Mouse (Mus musculus) MEL (cell line): Measurements from ENCODE around the gene Syp. TPM values are rescaled to one million over a fixed set of nuclear protein-coding genes. Genes with fewer than 3 reads are reported as not detected.

Experiments used
- DNase-seq: peaks from one replicate; pipeline ENCODE4 v3.0.0; 2011; ENCODE audit warnings: low read depth, low spot score
- H3K27ac ChIP-seq: 2 replicates; pipeline ENCODE4 v1.5.1; 2012; ENCODE audit warnings: low read depth, mild to moderate bottlenecking, control low read depth, low read length, moderate library complexity; ENCODE audit not compliant: control insufficient read depth
- H3K27me3 ChIP-seq, 2 experiments: fragments of 150-350 bp in 1 of 2; sonication (generic) in 1 of 2; 2 replicates each; pipeline ENCODE4 v1.6.1; 2012; ENCODE audit warnings: low read length in 2 of 2, mild to moderate bottlenecking in 2 of 2, improper control_type of control experiment in 1 of 2, moderate library complexity in 1 of 2; ENCODE audit not compliant: insufficient read depth in 2 of 2, control insufficient read depth in 1 of 2
- H3K36me3 ChIP-seq, 2 experiments: 2 replicates each; pipeline ENCODE4 v1.6.1; 2012 to 2014; ENCODE audit warnings: low read length in 2 of 2, improper control_type of control experiment in 1 of 2, inconsistent platforms in 1 of 2, mild to moderate bottlenecking in 1 of 2; ENCODE audit not compliant: insufficient read depth in 2 of 2, control insufficient read depth in 1 of 2
- H3K4me1 ChIP-seq, 2 experiments: fragments of 150-350 bp in 1 of 2; sonication (generic) in 1 of 2; 2 replicates each; pipeline ENCODE4 v1.6.1; 2012; ENCODE audit warnings: low read length in 2 of 2, improper control_type of control experiment in 1 of 2, mild to moderate bottlenecking in 1 of 2; ENCODE audit not compliant: insufficient read depth in 2 of 2, control insufficient read depth in 1 of 2
- H3K4me3 ChIP-seq, 2 experiments: fragments of 150-350 bp in 1 of 2; sonication (generic) in 1 of 2; 2 replicates each; pipeline ENCODE4 v1.5.1; 2012; ENCODE audit warnings: low read depth in 2 of 2, low read length in 2 of 2, mild to moderate bottlenecking in 2 of 2, moderate library complexity in 2 of 2, control low read depth in 1 of 2, improper control_type of control experiment in 1 of 2; ENCODE audit not compliant: control insufficient read depth in 1 of 2, insufficient read depth in 1 of 2
- H3K79me2 ChIP-seq: 2 replicates; pipeline ENCODE4 v1.6.1; 2012; ENCODE audit warnings: mild to moderate bottlenecking, low read length, moderate library complexity; ENCODE audit not compliant: control insufficient read depth, poor library complexity, insufficient read depth
- H3K9ac ChIP-seq: 2 replicates; pipeline ENCODE4 v1.6.1; 2012; ENCODE audit warnings: low read depth, mild to moderate bottlenecking, control low read depth, low read length, moderate library complexity; ENCODE audit not compliant: control insufficient read depth, poor library complexity, severe bottlenecking
- H3K9me3 ChIP-seq: fragments of 150-350 bp; sonication (generic); replicated peaks from 2 replicates; pipeline ENCODE4 v1.6.1; 2012; ENCODE audit warnings: mild to moderate bottlenecking, low read length, improper control_type of control experiment, moderate library complexity; ENCODE audit not compliant: insufficient read depth
- BHLHE40 ChIP-seq: IDR thresholded peaks from 2 replicates; pipeline ENCODE4 v1.6.1; 2012; ENCODE audit warnings: low read depth, mild to moderate bottlenecking, inconsistent platforms, low read length, improper control_type of control experiment, borderline replicate concordance
- CHD2 ChIP-seq: IDR thresholded peaks from 2 replicates; pipeline ENCODE4 v1.6.1; 2011; ENCODE audit warnings: low read length, improper control_type of control experiment
- CTCF ChIP-seq, 3 experiments: IDR thresholded peaks in 2 of 3; conservative IDR thresholded peaks in 1 of 3; 2 replicates each; pipeline ENCODE4 v1.5.1; 2011 to 2012; ENCODE audit warnings: low read length in 3 of 3, low read depth in 2 of 3, mild to moderate bottlenecking in 2 of 3, improper control_type of control experiment in 1 of 3, inconsistent platforms in 1 of 3, mixed read lengths in 1 of 3, moderate library complexity in 1 of 3; ENCODE audit not compliant: control insufficient read depth in 1 of 3, insufficient read depth in 1 of 3, poor library complexity in 1 of 3, severe bottlenecking in 1 of 3
- EP300 ChIP-seq, 2 experiments: IDR thresholded peaks; 2 replicates each; pipeline ENCODE4 v1.6.1; 2011; ENCODE audit warnings: improper control_type of control experiment in 2 of 2, low read length in 2 of 2, low read depth in 1 of 2, mild to moderate bottlenecking in 1 of 2
- ETS1 ChIP-seq: IDR thresholded peaks from 2 replicates; pipeline ENCODE4 v1.6.1; 2012; ENCODE audit warnings: low read depth, mild to moderate bottlenecking, inconsistent platforms, low read length, improper control_type of control experiment, moderate library complexity
- MAFK ChIP-seq: IDR thresholded peaks from 2 replicates; pipeline ENCODE4 v1.6.1; 2011; ENCODE audit warnings: low read depth, mild to moderate bottlenecking, low read length, improper control_type of control experiment, borderline replicate concordance
- MAX ChIP-seq: IDR thresholded peaks from 2 replicates; pipeline ENCODE4 v1.6.1; 2011; ENCODE audit warnings: low read length, improper control_type of control experiment
- MAZ ChIP-seq: IDR thresholded peaks from 2 replicates; pipeline ENCODE4 v1.6.1; 2012; ENCODE audit warnings: low read depth, mild to moderate bottlenecking, inconsistent platforms, low read length, improper control_type of control experiment
- MEF2A ChIP-seq: IDR thresholded peaks from 2 replicates; pipeline ENCODE4 v1.6.1; 2014; ENCODE audit warnings: low read depth, mild to moderate bottlenecking, inconsistent platforms, low read length, improper control_type of control experiment; ENCODE audit not compliant: poor library complexity, insufficient replicate concordance, severe bottlenecking; ENCODE audit errors: extremely low read depth
- MXI1 ChIP-seq: IDR thresholded peaks from 2 replicates; pipeline ENCODE4 v1.6.1; 2011; ENCODE audit warnings: mild to moderate bottlenecking, low read depth, low read length, improper control_type of control experiment
- MYC ChIP-seq: IDR thresholded peaks from 2 replicates; pipeline ENCODE4 v1.6.1; 2011; ENCODE audit warnings: low read depth, mild to moderate bottlenecking, low read length, improper control_type of control experiment, moderate library complexity
- NELFE ChIP-seq: IDR thresholded peaks from 2 replicates; pipeline ENCODE4 v1.6.1; 2011; ENCODE audit warnings: low read depth, low read length, improper control_type of control experiment
- NRF1 ChIP-seq: IDR thresholded peaks from 2 replicates; pipeline ENCODE4 v1.6.1; 2014; ENCODE audit warnings: low read depth, mild to moderate bottlenecking, inconsistent platforms, low read length, improper control_type of control experiment, moderate library complexity; ENCODE audit not compliant: poor library complexity, insufficient read depth, severe bottlenecking
- POLR2A ChIP-seq, 2 experiments: IDR thresholded peaks; 2 replicates each; pipeline ENCODE4 v1.6.1; 2011 to 2012; ENCODE audit warnings: low read length in 2 of 2, mild to moderate bottlenecking in 2 of 2, control low read depth in 1 of 2, improper control_type of control experiment in 1 of 2, low read depth in 1 of 2, moderate library complexity in 1 of 2; ENCODE audit not compliant: control insufficient read depth in 1 of 2, insufficient read depth in 1 of 2, poor library complexity in 1 of 2
- POLR2AphosphoS5 ChIP-seq: IDR thresholded peaks from 2 replicates; pipeline ENCODE4 v1.6.1; 2012; ENCODE audit warnings: low read depth, borderline replicate concordance, mild to moderate bottlenecking, inconsistent platforms, low read length, moderate library complexity, mixed read lengths
- RAD21 ChIP-seq: IDR thresholded peaks from 2 replicates; pipeline ENCODE4 v1.6.1; 2011; ENCODE audit warnings: mild to moderate bottlenecking, low read depth, low read length, improper control_type of control experiment
- RCOR1 ChIP-seq: IDR thresholded peaks from 2 replicates; pipeline ENCODE4 v1.6.1; 2012; ENCODE audit warnings: low read depth, mild to moderate bottlenecking, inconsistent platforms, low read length, improper control_type of control experiment
- SIN3A ChIP-seq: IDR thresholded peaks from 2 replicates; pipeline ENCODE4 v1.6.1; 2012; ENCODE audit warnings: low read length, improper control_type of control experiment, inconsistent platforms
- UBTF ChIP-seq: IDR thresholded peaks from 2 replicates; pipeline ENCODE4 v1.6.1; 2012; ENCODE audit warnings: low read depth, mild to moderate bottlenecking, inconsistent platforms, low read length, improper control_type of control experiment, moderate library complexity, borderline replicate concordance; ENCODE audit not compliant: insufficient read depth
- USF1 ChIP-seq: IDR thresholded peaks from 2 replicates; pipeline ENCODE4 v1.6.1; 2014; ENCODE audit warnings: low read depth, mild to moderate bottlenecking, inconsistent platforms, low read length, improper control_type of control experiment, moderate library complexity
- ZC3H11A ChIP-seq: IDR thresholded peaks from 2 replicates; pipeline ENCODE4 v1.6.1; 2012; ENCODE audit warnings: low read depth, mild to moderate bottlenecking, inconsistent platforms, low read length, improper control_type of control experiment
- ZMIZ1 ChIP-seq: IDR thresholded peaks from 2 replicates; pipeline ENCODE4 v1.6.1; 2012; ENCODE audit warnings: low read depth, mild to moderate bottlenecking, inconsistent platforms, low read length, improper control_type of control experiment, moderate library complexity
- ZNF384 ChIP-seq: IDR thresholded peaks from 2 replicates; pipeline ENCODE4 v1.6.1; 2012; ENCODE audit warnings: low read depth, mild to moderate bottlenecking, inconsistent platforms, low read length, improper control_type of control experiment
- polyA plus RNA-seq, 2 experiments: library from polyadenylated mRNA; stranded (reverse) in 1 of 2; unstranded in 1 of 2; fragments of >175 nt in 1 of 2; fragments of >200 nt in 1 of 2; gene quantifications; 2 replicates each; pipeline versions ENCODE4 v1.2.1 to v1.2.4; 2012; ENCODE audit warnings: low replicate concordance in 2 of 2, low read depth in 1 of 2; ENCODE audit not compliant: insufficient read length in 2 of 2, insufficient read depth in 1 of 2, missing spikeins in 1 of 2
- total RNA-seq: library from RNA; depleted of rRNA; stranded (reverse); fragments of 300-350 nt; gene quantifications from 2 replicates; pipeline ENCODE4 v1.2.3, GENCODE M21; 2012

Syp gene
- total and polyA plus RNA-seq, 3 experiments, result 0.54 to 2.3 TPM; not detected in 1

DNA sequence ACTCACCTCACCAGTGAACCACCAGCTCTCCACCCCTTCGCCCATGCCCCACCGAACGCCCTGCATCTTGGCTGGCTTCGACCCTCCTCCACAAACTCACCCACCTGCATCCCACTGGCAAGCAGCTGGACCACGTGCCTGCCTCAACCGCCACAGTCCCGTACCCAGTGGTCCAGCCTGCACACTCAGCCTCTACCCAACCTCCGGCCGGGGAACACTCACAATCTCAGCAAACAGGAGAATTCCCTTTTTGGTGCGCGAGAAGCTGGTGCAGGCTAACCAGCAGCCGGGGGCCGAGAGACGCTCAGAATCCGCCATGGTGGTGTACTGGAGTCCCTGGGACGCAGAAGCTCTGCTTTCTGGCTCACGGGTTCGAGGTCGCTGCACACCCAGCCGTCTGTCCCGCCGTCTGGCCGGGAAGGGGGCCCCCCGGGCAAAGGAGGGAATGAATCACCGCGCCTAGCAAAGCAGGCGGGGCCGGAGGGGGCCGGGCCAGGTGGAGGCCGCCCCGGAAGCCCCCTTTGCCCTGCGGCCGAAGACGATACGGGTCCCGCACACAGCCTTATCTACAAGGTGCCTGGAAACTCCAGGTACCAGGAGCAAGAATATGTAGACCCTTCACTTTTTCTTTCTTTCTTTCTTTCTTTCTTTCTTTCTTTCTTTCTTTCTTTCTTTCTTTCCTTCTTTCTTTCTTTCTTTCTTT is 32.8 kb downstream of the Syp start, which contains the start of gene Plp2 (continued):
- TF ChIP-seq ETS1 (no peak; the same call in 1 of the 2 replicates), MAFK (no peak), NRF1 (no peak), ZNF384 (no peak)

GRCm38 (mm10) chrX:7672739-7673138 is 34.5 kb downstream of the Syp start:
- peak; percentile 47 for DNase-seq
- no peaks in the 10 kb centered on the region for H3K27me3 ChIP-seq
- peaks cover 5% of the 10 kb centered on the region; the same call in 1 of the 2 replicates for H3K79me2 ChIP-seq
- H3K9me3 ChIP-seq, result no peaks in the 10 kb centered on the region
- H3K4me3 ChIP-seq, result peak overlapping the region in 1 of 2 experiments; percentile 5; a peak in 1 of 4 replicates
- peak overlapping the region; percentile 95 for H3K27ac ChIP-seq
- H3K9ac ChIP-seq, result peak overlapping the region; percentile 31; the same call in 1 of the 2 replicates
- H3K4me1 ChIP-seq, result peaks cover 11 to 25% of the 10 kb centered on the region in 2 experiments
- H3K36me3 ChIP-seq, result peaks cover 0 to 22% of the 10 kb centered on the region in 2 experiments; a peak in 2 of 4 replicates
- TF ChIP-seq UBTF (no peak), ETS1 (peak; percentile 24; the same call in 1 of the 2 replicates), CHD2 (peak; percentile 51; the same call in 1 of the 2 replicates), EP300 (IDR thresholded peaks at IDR 0.05; ENCODE audit: low read depth in 1 of 2, low read length in 2 of 2) (peak in 1 of 2 experiments; percentile 30; a peak in 2 of 4 replicates), BHLHE40 (0 out of 2 replicates have a peak, but pooled peaks have one; percentile 16), MYC (peak; percentile 37; the same call in 1 of the 2 replicates), ZC3H11A (no peak)

GRCm38 (mm10) chrX:7673578-7674281 is 35.5 kb downstream of the Syp start:
- Histone ChIP-seq H3K79me2 (peaks cover 5% of the 10 kb centered on the region; the same call in 1 of the 2 replicates), H3K4me1 (peaks cover 11 to 25% of the 10 kb centered on the region in 2 experiments), H3K9me3 (no peaks in the 10 kb centered on the region), H3K27ac (peak overlapping the region; percentile 95), H3K4me3 (peak overlapping the region; percentile 67 to 81), H3K9ac (peak overlapping the region; percentile 82), H3K27me3 (no peaks in the 10 kb centered on the region), H3K36me3 (peaks cover 0 to 22% of the 10 kb centered on the region in 2 experiments; a peak in 2 of 4 replicates)
- DNase-seq, result peak; percentile 92
- TF ChIP-seq RCOR1, result peak; percentile 69
- no peak for TF ChIP-seq POLR2AphosphoS5
- TF ChIP-seq ZNF384, result peak; percentile 25; the same call in 1 of the 2 replicates
- TF ChIP-seq MEF2A, result no peak
- peak in 1 of 3 experiments; percentile 26; a peak in 2 of 6 replicates for TF ChIP-seq CTCF (IDR thresholded peaks at IDR 0.05 in 2 of 3, conservative IDR thresholded peaks at IDR 0.05 in 1 of 3; ENCODE audit: control insufficient read depth in 1 of 3, insufficient read depth in 1 of 3, low read depth in 2 of 3, low read length in 3 of 3, poor library complexity in 1 of 3, severe bottlenecking in 1 of 3)
- TF ChIP-seq RAD21, result no peak
- peak; percentile 76 for TF ChIP-seq USF1
- TF ChIP-seq POLR2A (IDR thresholded peaks at IDR 0.05; ENCODE audit: control insufficient read depth in 1 of 2, insufficient read depth in 1 of 2, low read depth in 1 of 2, low read length in 2 of 2, poor library complexity in 1 of 2), result peak in 1 of 2 experiments; percentile 56; a peak in 2 of 4 replicates
- no peak for TF ChIP-seq UBTF
- TF ChIP-seq ETS1, result peak; percentile 89
- peak; percentile 67 for TF ChIP-seq MXI1
- TF ChIP-seq ZMIZ1, result peak; percentile 86; the same call in 1 of the 2 replicates
- peak; percentile 47 for TF ChIP-seq MAX
- TF ChIP-seq SIN3A, result peak; percentile 88; the same call in 1 of the 2 replicates
- peak; percentile 91 for TF ChIP-seq MAZ
- peak; percentile 74 for TF ChIP-seq NELFE
- TF ChIP-seq MAFK, result 0 out of 2 replicates have a peak, but pooled peaks have one; percentile 28
- TF ChIP-seq EP300 (IDR thresholded peaks at IDR 0.05; ENCODE audit: low read depth in 1 of 2, low read length in 2 of 2), result peak; percentile 82 to 87
- TF ChIP-seq CHD2, result peak; percentile 83
- 0 out of 2 replicates have a peak, but pooled peaks have one; percentile 54 for TF ChIP-seq BHLHE40
